Comparison of ENCODE assay signal across 15 mouse cellular contexts in genomic region chr7:28916491-28916890, GRCm38 (mm10). TPM values are rescaled to one million over a fixed set of nuclear protein-coding genes. Genes with fewer than 3 reads are reported as not detected.
A peak's percentile ranks its signal among the peaks of the same experiment; 100 is the strongest.
DNase-seq lines count a peak whose midpoint lies in the region; ATAC-seq and TF ChIP-seq lines count a peak whose summit lies in the region.
"Had no signal": no experiment of that assay in that cellular context is flagged by ENCODE, and none has a peak within 500 bp of the region (broad histone marks: within the 10 kb centered on the region; RNA-seq: fewer than 3 reads in every experiment).

No protein-coding gene starts in this region.

- no peak for ATAC-seq in heart, embryonic 12.5 days (ENCODE audit: insufficient number of reproducible peaks, low FRiP score)
- peak; percentile 43; the same call in 1 of the 2 replicates for ATAC-seq in granulocyte monocyte progenitor cell, adult 5-6 weeks (replicated peaks; ENCODE audit: poor library complexity, severe bottlenecking)
- ATAC-seq: midbrain, embryonic 15.5 days had no signal

- peak; percentile 75 for TF ChIP-seq CTCF in heart, adult 2 months (IDR thresholded peaks at IDR 0.05)
- peak; percentile 27; the same call in 1 of the 2 replicates for TF ChIP-seq CTCF in spleen, adult 2 months (IDR thresholded peaks at IDR 0.05; ENCODE audit: extremely low read depth, insufficient read depth, insufficient read length, insufficient replicate concordance)

- no peak overlapping the region for H3K4me2 ChIP-seq in heart, embryonic 12.5 days
- H3K4me2 ChIP-seq: forebrain, embryonic 12.5 days; hindbrain, embryonic 14.5 days; liver, embryonic 15.5 days; midbrain, embryonic 15.5 days had no signal

- no peaks in the 10 kb centered on the region for H3K9me3 ChIP-seq in heart, embryonic 12.5 days (replicated peaks)
- H3K9me3 ChIP-seq: forebrain, embryonic 12.5 days; liver, embryonic 15.5 days; midbrain, embryonic 15.5 days had no signal

- TF ChIP-seq POLR2A in heart, adult 2 months (IDR thresholded peaks at IDR 0.05; ENCODE audit: insufficient read depth, low read depth, low read length): no peak
- TF ChIP-seq POLR2A in spleen, adult 2 months (IDR thresholded peaks at IDR 0.05; ENCODE audit: low read depth, low read length): no peak

- H3K4me1 ChIP-seq in heart, adult 2 months (ENCODE audit: control insufficient read depth, insufficient read depth, low read length): peaks cover 54% of the 10 kb centered on the region
- peaks cover 55% of the 10 kb centered on the region for H3K4me1 ChIP-seq in heart, embryonic 12.5 days (replicated peaks)
- no peaks in the 10 kb centered on the region for H3K4me1 ChIP-seq in spleen, adult 2 months (ENCODE audit: control insufficient read depth, insufficient read depth, insufficient read length)

- H3K36me3 ChIP-seq in heart, adult 2 months (ENCODE audit: control insufficient read depth, insufficient read depth, low read length): peaks cover 52% of the 10 kb centered on the region
- peaks cover 80% of the 10 kb centered on the region for H3K36me3 ChIP-seq in heart, embryonic 12.5 days
- H3K36me3 ChIP-seq in spleen, adult 2 months (ENCODE audit: control insufficient read depth, insufficient read depth, low read length): peaks cover 37% of the 10 kb centered on the region

- H3K79me2 ChIP-seq in heart, adult 2 months (replicated peaks; ENCODE audit: control insufficient read depth, insufficient read depth, low read length): no peaks in the 10 kb centered on the region

- peak overlapping the region; percentile 75 for H3K27ac ChIP-seq in heart, adult 2 months
- no peak overlapping the region for H3K27ac ChIP-seq in heart, embryonic 12.5 days (ENCODE audit: poor library complexity, severe bottlenecking)
- H3K27ac ChIP-seq in spleen, adult 2 months (ENCODE audit: insufficient read depth, low read length): no peak overlapping the region
- H3K27ac ChIP-seq: forebrain, embryonic 12.5 days; hindbrain, embryonic 14.5 days; midbrain, embryonic 15.5 days had no signal

- H3K27me3 ChIP-seq in heart, adult 2 months (ENCODE audit: control insufficient read depth, insufficient read depth, low read length): no peaks in the 10 kb centered on the region
- no peaks in the 10 kb centered on the region for H3K27me3 ChIP-seq in heart, embryonic 12.5 days (replicated peaks)
- no peaks in the 10 kb centered on the region for H3K27me3 ChIP-seq in spleen, adult 2 months (ENCODE audit: control insufficient read depth, insufficient read depth, low read length)
- H3K27me3 ChIP-seq: forebrain, embryonic 12.5 days; liver, embryonic 15.5 days; midbrain, embryonic 15.5 days had no signal

- H3K9ac ChIP-seq in heart, adult 2 months (ENCODE audit: low read depth, low read length): no peak overlapping the region
- no peak overlapping the region for H3K9ac ChIP-seq in heart, embryonic 12.5 days
- H3K9ac ChIP-seq: forebrain, embryonic 12.5 days; hindbrain, embryonic 14.5 days; liver, embryonic 15.5 days; midbrain, embryonic 15.5 days had no signal

- DNase-seq in heart, adult 2 months: no peak
- peak; percentile 11 to 15 for DNase-seq in spleen, adult 2 months (ENCODE audit: low read depth in 1 of 2, low spot score in 2 of 2)
- DNase-seq in spleen, postnatal 4 days (ENCODE audit: low spot score in 2 of 2): no peak
- peak; percentile 23 to 30 for DNase-seq in thymus, postnatal 36 days
- DNase-seq in kidney, postnatal 10 days: no peak
- DNase-seq in left cerebral cortex, adult 11 months (ENCODE audit: low spot score): no peak
- DNase-seq: adrenal gland, postnatal 10 days; gastrocnemius, postnatal 36 days; layer of hippocampus, adult 9-11 months had no signal

- TF ChIP-seq EP300 in heart, adult 2 months (IDR thresholded peaks at IDR 0.05; ENCODE audit: insufficient read depth, low read depth, low read length): 0 out of 2 replicates have a peak, but pooled peaks have one; percentile 41

- H3K4me3 ChIP-seq in heart, adult 2 months: no peak overlapping the region
- no peak overlapping the region for H3K4me3 ChIP-seq in heart, embryonic 12.5 days
- H3K4me3 ChIP-seq in spleen, adult 2 months (ENCODE audit: extremely low read depth, insufficient read depth, insufficient read length): no peak overlapping the region
- H3K4me3 ChIP-seq: forebrain, embryonic 12.5 days; liver, embryonic 15.5 days; midbrain, embryonic 15.5 days had no signal

- intact Hi-C loops in heart, adult 2 months (cut with DNase I): loop anchor here (2.0 kb wide), 1 partner anchor 24 kb away; no protein-coding TSS in a partner anchor

RNA-seq across cellular contexts. Expression of gene Capn12, which starts 35.3 kb away (rescaled TPM):
- total RNA-seq in heart, adult 2 months (2021): under 1 TPM; 0.23 to 0.39 TPM
- polyA plus RNA-seq in heart, adult 2 months (2012; rRNA removed): 0.49 and 0.61 TPM in 2 replicates
- 0.17 and 0.27 TPM in 2 replicates for polyA plus RNA-seq in heart, embryonic 12.5 days (2016; fragmentation: Nextera tagmentation; extraction: Ambion mirVana)
- 0.13 and 0.14 TPM in 2 replicates for polyA plus RNA-seq in spleen, adult 2 months (2012; rRNA removed)
- not detected in 2 replicates for total RNA-seq in granulocyte monocyte progenitor cell, adult 5-6 weeks (2014; fragmentation: Nextera tagmentation)
- 0.13 TPM in 1 of 2 replicates, not detected in the other for total RNA-seq in granulocyte monocyte progenitor cell, adult 5-6 weeks (2017)

RNA-seq across cellular contexts. Expression of gene Actn4, which starts 45.6 kb away (rescaled TPM):
- 10 to 100 TPM; 66.1 to 85.7 TPM for total RNA-seq in heart, adult 2 months (2021)
- polyA plus RNA-seq in heart, adult 2 months (2012; rRNA removed): 123 and 132 TPM in 2 replicates
- 317 and 318 TPM in 2 replicates for polyA plus RNA-seq in heart, embryonic 12.5 days (2016; fragmentation: Nextera tagmentation; extraction: Ambion mirVana)
- 156 and 192 TPM in 2 replicates for polyA plus RNA-seq in spleen, adult 2 months (2012; rRNA removed)
- total RNA-seq in granulocyte monocyte progenitor cell, adult 5-6 weeks (2014; fragmentation: Nextera tagmentation): 85.8 and 94.3 TPM in 2 replicates
- total RNA-seq in granulocyte monocyte progenitor cell, adult 5-6 weeks (2017): 40.2 and 47.1 TPM in 2 replicates

RNA-seq across cellular contexts. Expression of gene Lgals7, which starts 52.8 kb away (rescaled TPM):
- total RNA-seq in heart, adult 2 months (2021): under 1 TPM in 1 of 2 experiments, not detected in 1; 0.61 TPM
- polyA plus RNA-seq in heart, adult 2 months (2012; rRNA removed): 1.6 and 4.0 TPM in 2 replicates
- 1.1 and 1.3 TPM in 2 replicates for polyA plus RNA-seq in heart, embryonic 12.5 days (2016; fragmentation: Nextera tagmentation; extraction: Ambion mirVana)
- polyA plus RNA-seq in spleen, adult 2 months (2012; rRNA removed): 0.34 and 0.48 TPM in 2 replicates
- total RNA-seq in granulocyte monocyte progenitor cell, adult 5-6 weeks (2014; fragmentation: Nextera tagmentation): not detected in 2 replicates
- not detected in 2 replicates for total RNA-seq in granulocyte monocyte progenitor cell, adult 5-6 weeks (2017)
- total RNA-seq: gastrocnemius, postnatal 36 days had no signal

Comparison
In these comparisons a context has a peak if more than half of its experiments do, and no peak if none do; other contexts are left out.
1. DNase-seq: peak in spleen, adult 2 months (2 of 2) and thymus, postnatal 36 days (2 of 2); none in heart, adult 2 months (0 of 2), spleen, postnatal 4 days (0 of 2), kidney, postnatal 10 days (single experiment) and left cerebral cortex, adult 11 months (single experiment).